Mouse (Mus musculus): ENCODE results near the gene St3gal2. TPM values are rescaled to one million over a fixed set of nuclear protein-coding genes. Genes with fewer than 3 reads are reported as not detected.
"Not testable (repeated sequence)": the region's sequence is repeated elsewhere in the genome, so short reads cannot be mapped to it uniquely, and the experiment has no call there.

St3gal2 gene
- total and polyA plus RNA-seq, 2 experiments from 2014 or later = 20.2 to 39.6 TPM

DNA sequence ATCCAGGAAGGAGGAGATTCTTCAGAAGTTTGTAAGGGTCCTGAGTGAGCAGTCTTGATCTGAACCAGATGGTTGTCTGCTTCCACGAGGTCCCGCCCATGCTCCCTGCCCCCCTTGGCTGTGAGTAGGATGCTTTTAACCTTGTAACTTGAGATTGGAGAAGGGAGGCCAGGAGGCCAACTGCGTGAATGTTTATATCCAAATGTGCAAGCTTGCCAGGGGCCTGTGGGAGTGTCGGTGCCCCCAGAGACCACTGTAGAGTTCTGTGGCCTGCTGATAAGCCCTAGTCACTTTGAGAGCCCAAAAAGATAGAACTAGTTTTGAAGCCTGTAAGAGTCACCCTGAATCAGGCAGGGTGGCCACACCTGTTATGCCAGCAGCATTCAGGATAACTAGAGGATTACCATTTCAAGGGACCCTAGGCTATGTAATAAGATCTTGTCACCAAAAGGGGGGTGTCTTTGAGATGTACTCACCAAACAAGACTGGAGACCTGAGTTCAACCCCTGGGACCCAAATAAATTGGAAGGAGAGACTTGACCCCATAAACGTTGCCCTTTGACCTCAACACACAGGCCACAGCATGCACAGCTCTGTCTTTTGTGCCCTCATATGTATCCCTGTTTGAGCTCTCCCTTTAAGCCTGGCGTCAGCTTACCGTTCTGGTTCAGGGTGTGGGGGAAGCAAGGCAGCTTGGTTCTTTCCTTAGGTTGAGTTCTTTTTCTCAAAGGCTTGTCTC, 1.9 kb downstream of the St3gal2 start:
- 43% methylated on average over 7 of the region's 7 CpGs for WGBS
- no peak overlapping the region for H3K4me3 ChIP-seq (ENCODE audit: low read length)
- peaks cover 20% of the 10 kb centered on the region; the same call in 1 of the 2 replicates for H3K4me1 ChIP-seq (ENCODE audit: insufficient read depth, low read length)
- DNase-seq (ENCODE audit: low spot score) (no peak), ATAC-seq (no peak)
- no peaks in the 10 kb centered on the region for H3K27me3 ChIP-seq (ENCODE audit: insufficient read depth, low read length)
- no peak overlapping the region for H3K27ac ChIP-seq
- H3K9me3 ChIP-seq (ENCODE audit: low read length) = no peaks in the 10 kb centered on the region
- H3K36me3 ChIP-seq (ENCODE audit: insufficient read depth, low read length) = no peaks in the 10 kb centered on the region
- peak overlapping the region; percentile 75; the same call in 1 of the 2 replicates for H3K9ac ChIP-seq (replicated peaks; ENCODE audit: low read length)
- TF ChIP-seq CTCF (IDR thresholded peaks at IDR 0.05; ENCODE audit: low read depth) = no peak
- peak overlapping the region; percentile 89 for H3K4me2 ChIP-seq (ENCODE audit: low read depth, low read length)

- no peak for TF ChIP-seq CTCF (IDR thresholded peaks at IDR 0.05; ENCODE audit: low read depth)
- H3K9me3 ChIP-seq (ENCODE audit: low read length) = no peaks in the 10 kb centered on the region
- no peak overlapping the region for H3K4me2 ChIP-seq (ENCODE audit: low read depth, low read length)
- WGBS = 85% methylated on average over 8 of the region's 8 CpGs
- no peak overlapping the region for H3K27ac ChIP-seq
- DNase-seq (ENCODE audit: low spot score) (no peak), ATAC-seq (no peak)
- H3K4me3 ChIP-seq (ENCODE audit: low read length) = no peak overlapping the region
- H3K4me1 ChIP-seq (ENCODE audit: insufficient read depth, low read length) = peaks cover 15% of the 10 kb centered on the region; the same call in 1 of the 2 replicates
- no peak overlapping the region for H3K9ac ChIP-seq (replicated peaks; ENCODE audit: low read length)
- no peaks in the 10 kb centered on the region for H3K27me3 ChIP-seq (ENCODE audit: insufficient read depth, low read length)
- H3K36me3 ChIP-seq (ENCODE audit: insufficient read depth, low read length) = no peaks in the 10 kb centered on the region
Observed at GRCm38 (mm10) chr8:110925691-110926140, 6.0 kb downstream of the St3gal2 start.

- ATAC-seq = no peak
- Histone ChIP-seq H3K27ac (no peak overlapping the region), H3K36me3 (ENCODE audit: insufficient read depth, low read length) (no peaks in the 10 kb centered on the region), H3K4me3 (ENCODE audit: low read length) (no peak overlapping the region), H3K9me3 (ENCODE audit: low read length) (no peaks in the 10 kb centered on the region), H3K9ac (replicated peaks; ENCODE audit: low read length) (no peak overlapping the region), H3K4me1 (ENCODE audit: insufficient read depth, low read length) (peaks cover 5% of the 10 kb centered on the region; the same call in 1 of the 2 replicates), H3K4me2 (ENCODE audit: low read depth, low read length) (no peak overlapping the region), H3K27me3 (ENCODE audit: insufficient read depth, low read length) (no peaks in the 10 kb centered on the region)
- WGBS = 52% methylated on average over 5 of the region's 5 CpGs
- no peak for DNase-seq (ENCODE audit: low spot score)
- TF ChIP-seq CTCF (IDR thresholded peaks at IDR 0.05; ENCODE audit: low read depth) = no peak
Observed at GRCm38 (mm10) chr8:110926690-110927089, 7.0 kb downstream of the St3gal2 start.

GRCm38 (mm10) chr8:110928435-110928834, 8.7 kb downstream of the St3gal2 start:
- no peak overlapping the region for H3K4me2 ChIP-seq (ENCODE audit: low read depth, low read length)
- no peaks in the 10 kb centered on the region for H3K36me3 ChIP-seq (ENCODE audit: insufficient read depth, low read length)
- DNase-seq (ENCODE audit: low spot score) (no peak), ATAC-seq (no peak)
- H3K27me3 ChIP-seq (ENCODE audit: insufficient read depth, low read length) = no peaks in the 10 kb centered on the region
- H3K4me3 ChIP-seq (ENCODE audit: low read length) = no peak overlapping the region
- no peak overlapping the region for H3K27ac ChIP-seq
- no peaks in the 10 kb centered on the region for H3K4me1 ChIP-seq (ENCODE audit: insufficient read depth, low read length)
- no peak for TF ChIP-seq CTCF (IDR thresholded peaks at IDR 0.05; ENCODE audit: low read depth)
- H3K9me3 ChIP-seq (ENCODE audit: low read length) = no peaks in the 10 kb centered on the region
- 85% methylated on average over 7 of the region's 7 CpGs for WGBS
- H3K9ac ChIP-seq (replicated peaks; ENCODE audit: low read length) = no peak overlapping the region

GRCm38 (mm10) chr8:110929066-110929465, 9.3 kb downstream of the St3gal2 start:
- Histone ChIP-seq H3K9me3 (ENCODE audit: low read length) (no peaks in the 10 kb centered on the region), H3K4me1 (ENCODE audit: insufficient read depth, low read length) (no peaks in the 10 kb centered on the region), H3K9ac (replicated peaks; ENCODE audit: low read length) (no peak overlapping the region), H3K4me3 (ENCODE audit: low read length) (no peak overlapping the region), H3K27ac (no peak overlapping the region), H3K27me3 (ENCODE audit: insufficient read depth, low read length) (no peaks in the 10 kb centered on the region), H3K36me3 (ENCODE audit: insufficient read depth, low read length) (no peaks in the 10 kb centered on the region), H3K4me2 (ENCODE audit: low read depth, low read length) (no peak overlapping the region)
- TF ChIP-seq CTCF (IDR thresholded peaks at IDR 0.05; ENCODE audit: low read depth) = no peak
- DNase-seq (ENCODE audit: low spot score) (no peak), ATAC-seq (no peak)
- WGBS = 55% methylated on average over 5 of the region's 5 CpGs

GRCm38 (mm10) chr8:110929672-110930071, 9.9 kb downstream of the St3gal2 start:
- H3K9me3 ChIP-seq (ENCODE audit: low read length); DNase-seq (ENCODE audit: low spot score); ATAC-seq; H3K4me2 ChIP-seq (ENCODE audit: low read depth, low read length); H3K36me3 ChIP-seq (ENCODE audit: insufficient read depth, low read length); H3K27ac ChIP-seq; H3K4me1 ChIP-seq (ENCODE audit: insufficient read depth, low read length); H3K9ac ChIP-seq (replicated peaks; ENCODE audit: low read length); H3K27me3 ChIP-seq (ENCODE audit: insufficient read depth, low read length); H3K4me3 ChIP-seq (ENCODE audit: low read length): not testable (repeated sequence)
- WGBS = 94% methylated on average over 5 of the region's 8 CpGs
